Mouse (Mus musculus): ENCODE results near the gene Arl5a.

GRCm38 (mm10) chr2:52440420-52441015 is 15.8 kb upstream of the Arl5a start:
- TF ChIP-seq CTCF (IDR thresholded peaks at IDR 0.05; ENCODE audit: low read depth, low read length) (no peak), TAL1 (conservative IDR thresholded peaks at IDR 0.05; ENCODE audit: low read depth, low read length) (no peak), GATA2 (IDR thresholded peaks at IDR 0.05; ENCODE audit: borderline replicate concordance, low read depth, low read length) (no peak), POLR2AphosphoS5 (IDR thresholded peaks at IDR 0.05; ENCODE audit: insufficient replicate concordance, low read depth, low read length) (no peak)
